Mouse (Mus musculus) urinary bladder, postnatal 36 days (tissue): ENCODE measurements around the gene Sgf29.
"Not testable (repeated sequence)": the region's sequence is repeated elsewhere in the genome, so short reads cannot be mapped to it uniquely, and the experiment has no call there.

Source experiments
- DNase-seq, 2 experiments: peaks; one replicate each; pipeline ENCODE4 v3.0.0; 2022; ENCODE audit warnings: low spot score in 2 of 2, mixed read lengths in 1 of 2

The Sgf29 gene

DNA sequence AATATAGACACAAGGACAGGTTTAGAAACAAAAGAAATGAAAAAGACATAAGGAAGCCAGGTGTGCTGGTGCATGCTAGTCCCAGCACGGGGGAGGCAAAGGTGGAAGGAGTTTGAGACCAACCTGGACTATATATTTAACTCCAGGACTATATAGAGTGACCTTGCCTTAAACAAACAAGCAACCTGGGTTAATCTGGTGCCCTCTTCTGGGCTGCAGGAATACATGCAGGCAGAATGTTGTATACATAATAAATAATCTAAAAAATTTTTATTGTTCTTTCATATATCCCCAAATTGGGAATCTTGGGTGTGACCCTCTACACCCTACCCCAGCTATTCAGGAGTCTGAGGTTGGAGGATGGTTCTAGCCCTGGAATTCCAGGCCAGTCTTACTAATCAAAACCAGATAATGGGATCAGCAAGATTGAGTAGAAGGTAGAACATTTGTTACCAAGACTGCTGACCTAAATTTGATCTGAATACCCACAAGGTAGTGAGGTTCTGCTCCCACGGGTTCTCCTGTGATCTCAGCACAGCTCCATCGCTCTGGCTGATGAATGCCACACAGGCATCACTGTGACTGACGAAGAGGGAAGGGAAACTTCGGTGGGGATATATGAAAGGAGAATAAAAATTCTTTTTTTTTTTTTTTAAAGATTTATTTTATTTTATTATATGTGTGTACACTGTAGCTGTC, 6.4 kb upstream of the Sgf29 start:
- DNase-seq = no peak

DNA sequence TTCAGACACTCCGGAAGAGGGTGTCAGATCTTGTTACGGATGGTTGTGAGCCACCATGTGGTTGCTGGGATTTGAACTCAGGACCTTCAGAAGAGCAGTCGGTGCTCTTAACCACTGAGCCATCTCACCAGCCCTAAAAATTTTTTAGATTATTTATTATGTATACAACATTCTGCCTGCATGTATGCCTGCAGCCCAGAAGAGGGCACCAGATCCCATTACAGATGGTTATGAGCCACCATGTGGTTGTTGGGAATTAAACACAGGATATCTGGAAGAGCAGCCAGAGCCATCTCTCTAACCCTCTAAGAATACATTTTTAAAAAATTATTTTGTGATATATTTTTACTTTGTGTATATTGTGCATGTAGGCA, 5.9 kb upstream of the Sgf29 start:
- not testable (repeated sequence) for DNase-seq

DNA sequence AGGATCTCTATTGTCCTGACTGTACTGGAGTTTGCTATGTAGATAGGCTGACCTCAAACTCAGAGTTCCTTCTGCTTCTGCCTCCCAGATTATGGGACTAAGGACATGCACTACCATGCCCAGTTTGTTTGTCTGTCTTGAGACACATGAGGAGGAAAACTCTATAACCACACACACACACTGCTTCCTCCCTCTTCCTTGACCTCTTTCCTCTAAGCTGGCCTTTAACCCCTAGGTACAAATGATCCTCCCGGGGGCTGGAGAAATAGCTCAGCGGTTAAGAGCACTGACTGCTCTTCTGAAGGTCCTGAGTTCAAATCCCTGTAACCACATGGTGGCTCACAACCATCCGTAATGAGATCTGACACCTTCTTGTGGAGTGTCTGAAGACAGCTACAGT, 4.8 kb upstream of the Sgf29 start:
- DNase-seq = no peak

DNA sequence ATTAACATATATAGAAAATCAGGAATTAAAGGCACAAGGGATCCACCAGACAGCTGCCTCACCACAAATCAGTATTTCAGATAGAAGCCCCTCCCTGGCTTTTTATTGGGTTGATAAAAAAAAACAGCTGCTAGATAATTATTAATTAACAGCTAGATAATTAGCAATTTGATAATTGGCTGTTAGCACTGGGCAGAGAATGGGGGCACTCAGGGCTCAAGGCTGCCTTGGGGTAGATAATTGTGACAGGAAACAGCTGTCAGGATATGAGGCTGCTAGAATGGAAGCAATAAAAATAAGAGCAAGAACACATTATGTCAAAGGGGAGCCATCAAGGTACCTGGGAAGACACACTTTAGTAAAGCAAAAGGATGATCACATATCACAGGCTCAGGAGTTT, 4.2 kb upstream of the Sgf29 start:
- no peak for DNase-seq

DNA sequence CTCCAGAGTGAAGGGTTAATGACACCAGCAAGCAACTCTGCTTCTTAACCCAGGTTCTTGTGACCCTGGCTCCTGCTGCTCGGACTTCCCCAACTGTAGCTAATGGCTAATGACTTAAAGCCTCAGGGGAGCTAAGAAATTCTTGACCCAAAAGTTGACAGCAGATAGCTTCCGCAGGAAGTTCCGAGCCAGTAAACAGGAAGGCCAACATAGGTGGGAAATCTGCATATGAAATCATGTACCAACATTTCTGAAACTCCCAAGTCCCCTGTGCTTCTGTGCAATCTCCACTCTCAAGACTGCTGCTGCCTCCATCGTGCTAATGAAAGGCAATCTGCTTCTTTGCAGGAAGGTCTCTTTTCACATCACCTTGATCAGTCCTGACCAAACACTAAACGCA, 3.4 kb upstream of the Sgf29 start:
- DNase-seq = no peak

DNA sequence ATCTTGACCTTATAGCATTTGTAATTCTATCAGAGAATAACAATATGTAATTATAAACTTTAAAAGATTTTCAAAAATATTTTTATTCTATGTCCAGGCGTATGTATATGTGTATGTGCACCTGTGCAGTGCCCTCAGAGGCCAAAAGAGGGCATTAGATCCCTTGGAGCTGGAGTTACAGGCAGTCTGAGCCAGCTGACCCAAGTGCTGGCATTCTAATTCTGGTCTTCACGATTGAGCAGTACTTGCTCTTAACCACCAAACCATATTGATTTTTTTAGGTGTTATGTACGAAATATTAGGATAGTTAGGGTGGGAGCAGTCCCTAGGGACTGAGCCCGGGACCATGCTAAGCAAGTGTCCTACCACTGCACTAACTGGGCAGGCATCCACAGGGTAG, 623 bp upstream of the Sgf29 start:
- DNase-seq = no peak

DNA sequence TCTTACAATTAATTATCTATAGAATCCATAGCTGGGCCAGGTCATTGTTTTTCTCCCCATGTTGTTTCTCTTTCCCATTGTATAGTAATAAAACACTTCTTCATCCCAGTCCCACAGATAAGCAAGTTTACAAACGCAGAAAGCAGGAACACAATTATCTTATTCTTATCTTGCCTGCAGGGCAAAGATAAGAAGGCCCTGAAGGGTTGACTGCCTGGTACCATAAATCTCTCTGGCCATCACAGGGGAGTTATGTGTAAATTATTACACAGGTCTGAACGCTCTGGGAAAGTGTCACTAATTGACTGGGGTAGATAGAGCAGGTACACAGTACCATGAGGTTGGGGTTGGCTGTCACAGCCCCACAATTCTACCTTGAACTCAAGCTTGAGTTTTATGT, 1.7 kb downstream of the Sgf29 start:
- DNase-seq = no peak

DNA sequence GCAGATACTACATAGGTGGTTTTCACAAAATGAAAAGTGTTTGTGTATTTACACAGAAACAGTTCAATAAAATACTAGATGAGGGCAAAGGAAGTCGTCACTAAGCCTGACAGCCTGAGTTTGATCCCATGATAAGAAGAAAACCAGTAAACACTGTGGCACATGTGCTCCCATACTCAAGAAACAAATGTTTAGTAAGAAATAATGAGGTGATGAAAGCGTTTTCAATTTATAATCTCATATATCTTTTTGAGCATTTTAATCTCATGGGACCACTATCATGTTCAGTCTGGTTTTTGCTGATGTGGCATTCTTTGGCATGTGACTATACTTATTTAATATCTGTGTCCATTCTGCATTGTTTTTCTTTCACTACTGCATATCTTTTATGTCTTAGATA, 4.9 kb downstream of the Sgf29 start:
- no peak for DNase-seq

DNA sequence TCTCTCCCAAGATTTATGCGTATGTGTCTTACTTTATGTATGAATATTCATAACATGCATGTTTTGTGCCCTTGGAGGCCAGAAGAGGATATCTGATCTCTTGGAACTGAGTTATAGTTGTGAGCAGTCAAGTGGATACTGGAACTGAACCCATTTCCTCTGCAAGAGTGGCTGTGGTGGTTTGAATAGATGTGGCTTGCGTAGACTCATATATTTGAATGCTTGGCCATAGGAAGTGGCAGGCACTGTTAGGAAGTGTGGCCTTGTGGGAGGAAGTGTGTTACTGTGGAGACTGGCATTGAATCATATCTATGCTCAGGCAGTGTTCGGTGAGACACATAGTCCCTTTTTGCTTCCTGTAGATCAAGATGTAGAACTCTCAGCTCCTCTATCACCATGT, 6.6 kb downstream of the Sgf29 start:
- DNase-seq = no peak

DNA sequence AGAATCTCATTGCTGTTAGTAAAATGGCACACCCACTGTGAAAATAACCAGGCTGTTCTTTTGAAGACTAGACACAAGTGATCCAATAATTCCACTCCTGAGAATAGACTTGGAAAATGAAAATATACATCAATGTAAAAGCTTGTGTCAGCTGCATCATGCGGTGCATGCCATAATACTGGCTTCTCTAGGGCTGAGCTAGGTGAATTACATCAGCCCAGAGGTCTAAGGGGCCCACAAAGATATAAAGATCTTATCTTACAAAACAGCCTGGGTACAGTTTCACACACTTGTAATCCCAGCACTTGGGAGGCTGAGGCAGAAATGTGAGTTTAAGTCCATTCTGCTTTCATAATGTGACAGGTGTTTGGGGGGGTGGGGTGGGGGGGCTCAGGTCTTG, 8.4 kb downstream of the Sgf29 start:
- no peak for DNase-seq

DNA sequence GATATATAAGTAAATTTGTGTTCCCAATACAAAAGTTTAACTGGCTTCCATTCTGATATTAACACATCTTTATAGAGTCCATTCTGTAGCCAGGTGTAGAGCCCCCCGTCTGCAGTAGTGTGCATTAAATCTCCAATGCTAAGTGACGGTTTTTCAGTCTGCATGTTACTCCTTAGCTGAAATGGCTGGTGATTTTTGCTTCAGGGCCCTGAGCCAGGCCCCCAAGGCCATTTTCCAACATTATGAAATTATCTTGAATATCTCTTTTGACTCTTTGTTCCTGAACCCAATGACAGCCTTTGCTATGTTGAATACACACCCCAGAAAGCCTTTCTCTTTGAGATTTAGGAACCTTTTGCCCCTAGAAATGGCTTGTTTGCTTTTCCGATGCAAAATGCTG, 10.7 kb downstream of the Sgf29 start:
- DNase-seq = no peak

DNA sequence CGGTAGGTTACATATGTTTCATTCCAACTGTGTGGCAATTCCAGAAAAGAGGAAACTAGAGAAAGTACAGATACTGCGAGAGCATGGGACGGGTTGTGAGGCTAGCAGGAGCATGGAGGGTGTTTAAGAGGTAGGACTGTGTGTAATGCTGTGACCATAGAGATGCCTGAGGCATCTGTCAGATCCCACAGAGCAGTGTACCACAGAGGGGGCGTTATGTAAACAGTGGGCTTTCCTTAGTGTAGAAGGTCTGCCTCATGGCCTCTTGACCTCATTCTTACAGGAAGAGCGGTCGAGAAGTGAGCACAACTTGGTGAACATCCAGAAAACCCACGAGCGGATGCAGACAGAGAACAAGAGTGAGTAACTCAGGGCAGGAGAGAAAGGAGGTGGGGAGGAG, 14.5 kb downstream of the Sgf29 start:
- DNase-seq = no peak

DNA sequence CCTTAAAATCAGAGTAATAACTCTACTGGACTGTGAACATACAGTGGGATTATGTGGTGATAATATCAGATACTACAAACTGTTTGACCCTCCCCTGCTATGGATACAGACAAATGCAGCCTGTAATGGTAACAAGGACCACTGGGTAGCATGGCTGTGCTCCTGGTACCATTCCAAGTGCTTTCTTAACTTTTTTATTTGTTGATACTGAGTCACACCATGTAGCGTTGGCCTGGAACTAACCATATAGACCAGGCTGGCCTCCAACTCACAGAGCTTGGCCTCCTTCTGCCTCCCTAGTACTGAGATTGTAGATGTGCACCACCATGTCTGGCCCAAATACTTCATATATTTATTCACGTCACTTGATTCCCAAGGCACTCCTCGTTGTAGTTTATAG, 16.2 kb downstream of the Sgf29 start:
- peak; percentile 25 to 30 for DNase-seq

DNA sequence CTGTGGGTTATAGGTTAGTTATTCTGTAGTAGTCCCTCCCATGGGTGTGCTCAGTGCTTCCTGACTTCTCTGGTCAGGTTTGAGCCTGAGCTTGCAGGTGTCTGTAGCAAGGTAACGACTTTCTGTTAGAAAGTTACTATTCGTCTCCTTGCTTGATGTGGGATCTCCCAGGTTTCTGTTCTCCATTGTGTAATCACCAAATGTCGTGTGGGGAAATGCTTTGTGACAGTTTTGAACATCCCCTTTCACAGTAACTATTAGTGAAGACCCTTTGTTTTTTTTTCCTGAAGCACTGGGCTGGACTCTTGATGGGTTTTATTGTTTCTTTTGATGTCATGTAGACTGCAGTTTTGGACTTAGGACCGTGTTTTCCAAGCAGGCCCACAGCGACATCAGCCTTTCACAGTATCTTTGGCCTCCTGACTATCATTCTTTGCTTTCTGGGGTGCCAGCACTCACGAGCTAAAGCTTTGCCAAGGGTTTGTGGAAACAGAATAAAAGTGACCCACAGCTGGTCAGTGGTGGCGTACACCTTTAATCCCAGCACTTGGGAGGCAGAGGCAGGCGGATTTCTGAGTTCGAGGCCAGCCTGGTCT, 18.5 kb downstream of the Sgf29 start:
- DNase-seq = no peak

DNA sequence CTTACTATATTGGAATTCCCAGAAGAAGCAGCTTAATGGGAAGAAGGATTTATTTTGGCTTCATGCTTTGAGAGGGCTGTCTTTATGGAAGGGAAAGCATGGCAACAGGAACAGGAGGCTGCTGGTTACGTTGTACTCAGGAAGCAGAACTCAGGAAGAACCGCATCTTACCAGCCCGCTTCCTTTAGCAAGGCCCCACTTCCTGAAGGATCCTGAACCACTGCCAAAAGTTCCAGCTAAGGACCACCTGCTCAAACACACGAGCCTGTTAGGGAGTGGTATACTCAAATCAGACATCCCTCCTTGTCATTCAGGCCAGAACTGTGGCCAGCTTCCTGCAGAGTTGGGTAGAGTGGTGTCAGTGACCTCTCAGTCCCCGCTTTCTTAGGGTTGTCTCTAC, 19.3 kb downstream of the Sgf29 start:
- DNase-seq = no peak

DNA sequence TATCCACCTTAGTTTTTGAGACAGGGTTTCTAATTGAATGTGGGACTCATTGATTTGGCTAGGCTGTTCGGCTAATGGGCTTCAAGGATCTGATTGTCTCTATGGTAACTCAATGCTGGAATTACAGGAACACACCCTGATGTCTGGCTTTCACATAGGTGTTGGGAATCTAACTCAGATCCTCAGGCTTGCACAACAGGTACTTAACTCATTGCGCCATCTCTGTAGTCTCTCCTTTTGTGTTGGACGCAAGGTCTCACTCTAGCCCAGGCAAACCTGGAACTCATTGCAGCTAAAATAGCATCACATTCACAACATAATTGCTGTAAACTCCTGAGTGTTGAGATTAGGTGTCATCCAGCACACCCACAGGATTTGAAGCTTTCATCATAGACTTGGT, 21.0 kb downstream of the Sgf29 start:
- no peak for DNase-seq

DNA sequence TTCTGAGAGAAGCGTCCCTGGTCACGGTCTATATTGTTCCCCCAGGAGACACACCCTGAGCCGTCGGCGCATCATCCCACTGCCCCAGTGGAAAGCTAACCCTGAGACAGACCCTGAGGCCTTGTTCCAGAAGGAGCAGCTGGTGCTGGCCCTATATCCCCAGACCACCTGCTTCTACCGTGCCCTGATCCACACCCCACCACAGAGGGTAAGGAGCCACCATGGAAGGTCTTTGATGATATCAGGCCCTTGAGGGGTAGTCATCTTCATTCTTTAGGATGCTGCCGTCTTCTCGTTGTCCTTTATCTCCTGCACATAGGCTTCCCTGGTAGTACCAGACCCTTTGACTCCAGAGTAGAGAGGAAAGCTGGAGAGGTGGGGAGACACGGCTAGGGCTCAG, 23.0 kb downstream of the Sgf29 start:
- no peak for DNase-seq

DNA sequence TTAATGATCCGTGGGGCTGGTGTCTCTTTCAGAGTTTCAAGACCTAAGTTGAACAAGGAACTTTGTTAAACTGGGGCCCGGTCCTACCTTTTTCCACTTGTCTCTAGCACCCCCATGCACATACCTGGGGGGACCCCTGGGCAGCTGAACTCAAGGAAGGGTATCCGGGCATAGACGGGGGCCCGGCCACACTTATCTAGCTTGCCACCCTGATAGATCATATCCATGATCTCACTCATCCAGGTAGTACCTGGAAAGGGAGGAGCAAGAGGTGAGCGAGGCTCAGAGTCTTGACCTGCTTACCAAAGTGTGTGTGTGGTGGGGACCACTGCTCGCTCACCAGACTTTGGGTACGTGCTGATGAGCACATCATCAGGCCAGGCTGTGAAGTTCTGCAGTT, 26.0 kb downstream of the Sgf29 start:
- DNase-seq = no peak

DNA sequence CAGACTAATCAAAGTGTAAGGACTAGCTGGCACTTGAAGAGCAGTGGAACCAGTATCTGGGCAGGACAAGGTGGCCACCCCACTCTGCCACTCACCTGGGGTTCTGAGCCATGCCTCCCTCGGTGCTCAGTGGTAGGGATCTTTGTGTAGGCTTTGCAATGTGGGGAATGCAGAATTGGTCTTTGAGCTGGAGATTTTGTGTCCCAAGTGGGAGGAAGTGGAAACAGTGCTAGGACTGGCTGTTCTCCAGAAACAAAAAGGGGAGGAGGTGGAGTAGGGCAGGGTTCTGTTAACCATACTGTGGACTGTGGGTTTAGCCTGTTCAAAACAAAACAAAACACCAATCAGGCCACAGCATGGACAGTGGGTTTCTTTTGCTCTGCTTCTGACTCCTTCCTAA, 27.1 kb downstream of the Sgf29 start, which contains the start of gene Sult1a1:
TSS of gene Sult1a1 (minus strand) at position 226 of the 400 bp plus-strand sequence.
- DNase-seq = peak; percentile 32 to 69

DNA sequence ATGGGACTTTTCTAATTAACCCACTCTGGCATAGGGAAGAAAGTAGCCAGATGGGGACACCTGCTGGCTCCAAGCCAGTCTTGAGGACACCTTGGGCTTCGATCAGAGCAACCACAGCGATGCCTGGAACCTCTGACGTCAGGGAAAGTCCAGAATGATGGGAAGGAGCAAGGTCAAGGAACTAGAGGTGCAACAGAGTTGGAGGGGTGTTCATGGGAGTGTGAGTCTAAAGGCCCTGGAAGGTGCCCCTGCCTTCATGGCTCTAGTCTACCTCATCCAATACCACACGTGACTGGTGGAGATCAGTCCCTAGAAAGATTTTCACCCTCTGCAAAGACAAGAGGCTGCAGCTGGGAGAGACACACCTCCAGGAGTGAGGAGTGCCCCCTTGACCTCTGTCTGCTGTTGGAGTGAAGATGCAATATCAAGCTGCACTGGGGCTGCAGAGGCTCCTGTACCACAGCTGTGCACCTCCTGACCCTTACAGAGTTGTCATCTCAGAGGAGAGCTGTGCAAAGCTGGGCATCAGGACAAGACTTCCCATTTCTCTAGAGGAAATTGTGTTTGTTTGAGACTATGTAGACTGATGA, 27.6 kb downstream of the Sgf29 start:
- DNase-seq = no peak

DNA sequence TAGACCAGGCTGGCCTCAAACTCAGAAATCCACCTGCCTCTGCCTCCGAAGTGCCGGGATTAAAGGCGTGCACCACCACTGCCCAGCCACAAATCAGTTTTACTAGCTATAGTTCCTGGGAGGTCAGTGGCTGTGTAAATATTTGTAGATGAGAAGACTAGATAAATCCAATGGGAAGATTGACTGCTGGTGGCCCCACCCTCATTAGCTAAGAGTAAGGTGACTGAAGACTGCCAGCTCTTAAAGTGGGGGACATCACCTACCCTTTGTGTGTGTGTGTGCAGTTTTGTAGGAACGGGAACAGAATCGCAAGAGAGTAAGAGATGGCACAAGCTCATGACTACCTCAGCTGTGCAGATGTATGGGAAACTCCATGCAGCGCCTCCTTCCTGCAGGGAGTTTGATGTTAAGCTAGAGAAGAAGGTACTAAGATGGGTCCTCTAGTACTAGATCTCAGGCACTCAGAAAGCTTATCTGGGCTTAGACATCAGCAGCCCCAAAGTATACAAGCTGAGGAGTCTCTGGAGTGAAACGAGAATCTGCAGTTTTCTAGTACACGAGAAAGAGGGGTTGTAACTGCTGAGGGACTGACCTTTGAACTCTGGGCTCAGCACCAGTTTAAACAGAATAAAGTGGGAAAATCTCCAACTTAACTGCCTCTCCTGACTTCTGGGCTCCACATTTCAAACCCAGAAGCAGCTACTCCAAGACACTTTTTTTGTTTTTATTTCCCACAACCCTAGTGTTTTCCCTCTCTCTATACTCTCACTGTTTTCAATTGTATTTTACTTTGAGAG, 29.6 kb downstream of the Sgf29 start:
- DNase-seq = no peak

DNA sequence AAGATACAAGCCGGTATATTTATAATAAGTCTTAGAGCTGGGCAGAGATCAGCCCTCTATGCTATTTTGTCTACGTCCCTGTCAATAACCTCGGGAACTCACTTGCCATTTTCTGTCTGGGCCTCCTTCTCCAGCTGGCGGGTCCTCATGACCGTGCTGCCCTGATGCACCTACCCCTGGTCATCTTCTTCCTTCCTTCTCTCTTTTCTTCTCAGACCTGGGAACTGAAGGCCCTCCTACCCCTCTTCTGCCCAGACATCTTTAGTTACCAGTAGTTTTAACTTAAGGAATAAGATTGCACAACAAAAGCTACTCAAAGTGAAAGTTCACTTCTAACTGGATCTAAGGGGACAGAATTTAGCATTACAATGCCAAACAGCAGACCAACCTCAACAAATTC, 30.6 kb downstream of the Sgf29 start:
- no peak for DNase-seq

DNA sequence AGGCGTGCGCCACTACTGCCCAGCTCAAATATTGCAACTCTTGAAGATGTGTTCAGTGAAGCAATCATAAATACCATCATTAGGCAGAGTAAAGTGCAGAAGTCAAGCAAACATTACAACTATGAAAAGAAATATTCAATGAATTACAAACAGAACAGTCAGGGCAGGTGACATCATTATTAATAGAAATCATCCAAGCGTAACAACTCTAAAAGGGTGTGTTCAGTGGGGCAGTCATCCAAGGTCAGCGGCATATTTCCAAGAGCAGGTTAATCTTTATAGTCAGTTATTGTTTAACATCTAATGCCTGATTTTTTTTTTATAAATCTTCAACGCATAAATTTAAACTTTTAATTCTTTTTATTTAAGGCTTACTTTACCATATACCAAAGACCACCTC, 32.1 kb downstream of the Sgf29 start:
- DNase-seq = no peak
